Mouse (Mus musculus) common myeloid progenitor, adult 5-6 weeks (primary cell): ENCODE results near the gene Olfr49. TPM values are rescaled to one million over a fixed set of nuclear protein-coding genes. Genes with fewer than 3 reads are reported as not detected.

Source experiments
- ATAC-seq: replicated peaks from 2 replicates; pipeline ENCODE4 v1.8.0; 2016; ENCODE audit warnings: low read depth, mild to moderate bottlenecking, moderate TSS enrichment, inconsistent platforms; ENCODE audit not compliant: poor library complexity, severe bottlenecking
- total RNA-seq: library from RNA; stranded (forward); fragments of 200-1000, 187-1606 nt; gene quantifications from 2 replicates; pipeline ENCODE4 v1.2.3, GENCODE M21; 2017

Gene Olfr49
- total RNA-seq = not detected in 2 replicates

DNA sequence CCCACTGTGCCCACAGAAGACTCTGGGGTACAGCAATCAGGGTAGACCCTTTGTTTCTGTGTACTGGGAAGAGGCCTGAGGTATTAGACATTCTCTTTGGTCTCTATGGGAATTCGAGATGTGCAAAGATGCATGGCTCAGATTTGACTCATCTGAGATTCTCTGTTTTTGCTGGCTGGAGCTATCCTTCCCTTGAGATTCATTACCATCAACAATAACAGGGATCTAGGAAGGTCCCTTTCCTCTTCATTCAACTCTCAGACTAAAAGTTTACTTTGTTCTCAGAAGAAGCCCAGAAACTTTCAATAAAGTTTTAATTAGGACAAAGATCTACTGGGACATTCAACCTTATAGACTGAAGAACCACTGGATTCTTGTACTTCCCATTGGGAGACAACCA, at the start of gene Olfr49:
TSS of gene Olfr49 (minus strand) at position 101 of the 400 bp plus-strand sequence.
- no peak for ATAC-seq

DNA sequence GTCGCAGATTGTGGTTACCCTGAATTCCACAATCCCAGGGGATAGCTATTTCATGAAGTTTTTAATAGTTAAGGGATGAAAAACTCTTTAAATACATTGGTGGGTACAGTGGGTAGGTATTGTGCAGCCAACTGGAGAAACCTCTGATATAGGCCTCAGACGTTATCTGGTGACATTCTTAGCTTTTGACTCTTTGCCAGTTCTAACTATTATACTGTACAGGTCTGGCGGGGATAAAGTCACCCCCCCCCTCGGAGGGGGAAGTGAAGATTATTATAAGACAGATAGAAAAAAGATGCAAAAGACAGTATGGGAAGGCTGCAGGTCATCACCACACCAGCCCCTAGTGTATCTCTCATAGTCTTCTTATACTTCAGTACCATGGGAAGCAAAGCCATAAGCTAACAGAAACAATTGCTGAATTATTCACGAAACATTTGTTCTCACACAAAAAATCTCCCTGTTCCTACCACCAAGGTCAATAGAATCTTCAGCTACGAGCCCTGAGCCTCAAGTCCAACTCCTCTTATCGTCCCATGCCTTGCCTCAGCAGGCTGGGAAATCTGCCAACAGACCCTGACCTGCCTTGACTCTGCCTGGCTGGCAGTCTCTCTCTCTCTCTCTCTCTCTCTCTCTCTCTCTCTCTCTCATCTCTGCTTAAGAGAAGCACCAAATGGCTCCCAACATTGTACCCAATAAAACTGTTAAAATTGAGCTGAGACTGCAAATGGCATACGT, 48.9 kb upstream of the Olfr49 start:
- peak; percentile 80 for ATAC-seq

DNA sequence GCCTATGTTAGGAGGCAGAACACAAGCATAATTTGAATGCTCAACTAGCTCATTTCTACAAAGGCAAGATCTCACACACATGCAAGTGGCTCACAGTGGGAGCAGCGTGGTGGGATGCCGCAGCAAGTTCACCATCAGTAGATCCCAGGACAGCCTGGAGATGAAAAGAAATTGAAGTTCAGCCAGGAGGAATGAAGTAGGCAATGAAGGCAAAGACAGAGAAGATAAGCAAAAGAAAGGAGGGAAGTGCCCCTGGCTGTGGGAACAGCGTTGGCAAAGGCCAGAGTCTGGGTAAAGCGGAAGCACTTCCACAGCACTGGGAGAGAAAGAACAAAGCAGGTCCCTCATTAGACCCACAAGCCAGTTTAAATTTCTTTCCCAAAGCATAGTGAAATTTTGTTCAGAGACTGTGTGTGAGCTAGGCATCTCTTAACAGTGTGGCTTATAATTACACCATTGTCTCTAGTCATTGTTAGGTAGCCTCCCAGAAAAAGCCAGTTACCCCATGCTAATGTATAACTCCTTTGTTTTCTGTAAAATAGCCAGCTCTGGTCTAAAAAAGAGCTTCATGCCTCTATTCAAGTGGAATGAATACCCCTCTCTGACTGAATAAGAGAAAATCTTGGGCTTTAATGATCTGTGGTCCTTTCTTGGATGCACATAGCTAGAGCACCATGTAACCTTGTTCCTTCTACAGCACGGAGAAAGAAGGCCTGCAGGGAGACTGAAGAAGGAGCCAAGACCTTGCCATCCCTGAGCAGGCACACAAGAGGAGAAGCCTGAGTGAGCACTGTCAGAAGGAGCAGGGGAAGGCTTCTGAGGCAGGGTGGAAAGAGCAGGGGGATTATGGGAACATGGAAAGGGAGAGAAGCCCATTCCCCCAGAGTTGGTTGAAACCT, 47.7 kb upstream of the Olfr49 start:
- no peak for ATAC-seq

DNA sequence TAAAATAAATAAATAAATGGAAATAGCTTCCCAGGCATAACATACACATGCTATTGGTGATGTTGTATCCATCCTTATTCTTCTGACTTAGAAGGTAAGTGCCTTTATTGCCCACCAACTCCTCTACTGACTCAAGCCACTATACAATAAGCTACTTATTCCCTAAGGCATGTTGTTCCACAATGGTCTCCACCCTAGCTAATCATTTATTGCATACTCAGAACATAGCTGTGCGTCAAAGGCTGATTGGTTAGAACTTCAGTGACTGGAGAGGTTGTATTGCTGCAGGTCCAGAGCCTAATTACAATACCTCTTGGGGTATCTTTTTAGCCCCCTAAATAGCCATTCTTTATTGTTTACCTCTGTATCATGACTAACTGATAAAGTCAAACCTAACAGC, 46.4 kb upstream of the Olfr49 start:
- no peak for ATAC-seq

DNA sequence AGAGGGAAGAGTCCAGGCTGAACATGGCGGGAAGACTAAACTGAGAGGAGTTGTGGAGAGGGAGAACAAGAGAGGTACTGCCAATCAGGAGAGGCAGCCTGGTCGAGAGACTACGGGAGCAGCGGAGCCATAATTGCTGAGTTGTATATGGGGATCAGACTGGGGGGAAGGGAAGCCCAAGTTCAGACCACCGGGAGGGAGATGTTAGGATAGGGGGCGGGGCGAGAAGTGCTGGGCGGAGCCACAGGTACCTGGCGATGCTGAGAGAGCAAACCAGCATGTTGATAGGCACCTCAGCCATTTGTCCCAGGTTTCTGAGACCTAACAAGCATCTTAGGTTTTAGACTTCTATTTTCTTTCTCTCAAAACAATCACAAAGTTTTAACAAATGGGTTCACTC, 44.5 kb upstream of the Olfr49 start:
- ATAC-seq = no peak

DNA sequence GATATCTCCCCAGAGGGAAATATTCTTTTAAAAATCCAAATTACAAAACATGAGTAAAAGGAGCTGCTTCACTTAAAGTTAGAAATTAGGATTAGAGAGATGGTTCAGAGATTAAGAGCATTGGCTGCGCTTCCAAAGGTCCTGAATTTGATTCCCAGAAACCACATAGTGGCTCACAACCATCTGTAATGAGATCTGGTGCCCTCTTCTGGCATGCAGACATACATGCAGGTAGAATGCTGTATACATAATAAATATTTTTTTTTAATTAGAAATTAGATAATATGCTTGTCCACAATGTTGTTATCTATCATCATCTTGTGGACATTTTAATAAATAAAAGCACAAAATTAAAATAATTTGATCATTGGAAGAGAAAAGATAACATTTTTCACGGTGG, 43.8 kb upstream of the Olfr49 start:
- ATAC-seq = no peak

DNA sequence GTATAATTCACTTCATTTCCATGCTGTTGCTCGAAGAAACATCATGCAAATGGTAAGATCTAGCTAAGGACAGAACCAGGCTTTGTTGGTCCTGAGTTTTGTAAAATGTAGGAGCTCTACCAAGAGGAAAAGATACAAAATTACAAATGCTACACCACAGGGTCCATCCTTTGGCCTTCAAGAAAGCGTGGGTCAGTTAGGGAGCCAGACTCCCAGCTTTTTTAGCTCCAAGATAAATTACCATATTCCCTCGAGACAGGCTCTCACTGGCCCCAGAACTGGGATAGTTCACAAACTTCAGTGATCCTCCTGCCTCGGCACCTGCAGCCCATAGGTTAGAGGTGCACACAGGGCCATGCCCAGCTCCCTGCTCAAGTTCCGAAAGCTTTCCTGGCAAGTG, 39.7 kb upstream of the Olfr49 start:
- no peak for ATAC-seq

DNA sequence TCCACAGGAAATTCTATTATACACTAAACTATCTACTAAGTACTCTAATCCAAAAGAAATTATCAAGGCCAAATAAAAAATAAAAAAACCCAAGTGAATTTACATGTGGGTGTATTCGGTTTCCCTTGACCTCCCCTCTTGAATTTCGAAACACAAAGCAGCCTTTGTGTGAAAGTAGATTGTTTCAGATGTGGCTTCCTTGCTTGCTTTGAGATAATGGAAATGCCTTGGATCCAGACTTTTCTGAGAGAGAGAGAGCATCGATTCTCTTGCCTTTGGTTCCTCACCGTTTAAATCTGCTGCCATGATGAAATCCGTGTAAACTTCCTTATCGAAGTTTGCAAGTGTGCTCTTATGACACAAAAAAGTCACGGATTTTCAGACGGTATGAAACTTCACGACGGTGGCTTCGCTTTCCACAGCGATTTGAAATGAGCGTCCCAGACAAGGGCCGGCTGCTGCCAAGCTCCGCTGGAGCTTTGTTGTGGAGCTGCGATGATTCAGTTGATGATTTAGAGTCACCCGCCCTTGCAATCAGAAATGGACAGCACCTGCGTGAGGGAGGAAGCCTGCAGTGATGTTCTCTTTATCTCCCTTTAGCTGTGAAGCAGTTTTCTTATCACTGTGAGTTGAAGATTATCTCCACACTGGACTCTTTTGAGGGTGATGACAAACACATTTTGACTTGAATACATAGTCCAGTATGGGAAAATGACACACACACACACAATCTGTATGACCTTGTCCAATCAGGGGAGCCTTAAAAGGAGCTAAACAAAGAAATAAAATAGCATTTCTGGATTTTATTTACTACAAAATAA, 37.0 kb upstream of the Olfr49 start:
- no peak for ATAC-seq

DNA sequence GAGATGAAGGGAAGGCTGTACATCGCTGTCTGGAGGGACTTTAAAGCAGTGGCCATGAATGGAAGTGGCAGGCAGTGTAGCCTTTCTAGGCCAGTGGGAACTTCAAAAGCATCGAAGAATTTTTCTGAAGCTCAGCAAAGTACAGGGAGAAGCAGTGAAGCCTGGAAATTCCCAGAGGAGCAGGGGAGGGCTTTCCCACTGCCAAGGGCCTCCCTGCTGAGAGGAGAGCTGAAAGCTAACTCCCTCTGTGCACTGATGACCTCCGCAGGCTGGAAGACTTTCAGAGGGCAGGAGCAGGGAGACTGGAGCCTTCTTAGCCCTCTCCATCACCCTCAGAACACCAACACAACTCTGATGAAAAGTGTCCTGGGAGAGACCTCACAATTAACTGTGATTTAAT, 27.0 kb upstream of the Olfr49 start:
- ATAC-seq = no peak

DNA sequence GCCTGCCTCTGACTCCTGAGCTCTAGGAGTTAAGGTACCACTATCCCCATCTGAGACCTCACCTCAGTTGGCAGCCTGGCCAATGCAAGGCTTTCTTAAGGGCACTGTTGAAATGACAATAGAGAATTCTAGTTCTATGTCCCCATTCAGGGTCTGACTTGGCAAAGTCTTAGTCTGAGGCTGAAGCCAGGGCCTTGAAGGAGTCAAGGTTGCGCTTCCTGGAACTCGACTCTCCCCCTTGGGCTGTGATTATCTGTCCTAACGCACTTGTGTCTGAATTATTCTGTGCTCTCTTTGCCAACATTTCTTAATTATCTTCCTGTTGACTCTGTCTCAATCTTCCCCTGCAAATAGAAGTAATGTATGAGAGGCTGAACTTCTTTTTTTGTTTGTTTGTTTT, 15.9 kb upstream of the Olfr49 start:
- ATAC-seq = no peak

DNA sequence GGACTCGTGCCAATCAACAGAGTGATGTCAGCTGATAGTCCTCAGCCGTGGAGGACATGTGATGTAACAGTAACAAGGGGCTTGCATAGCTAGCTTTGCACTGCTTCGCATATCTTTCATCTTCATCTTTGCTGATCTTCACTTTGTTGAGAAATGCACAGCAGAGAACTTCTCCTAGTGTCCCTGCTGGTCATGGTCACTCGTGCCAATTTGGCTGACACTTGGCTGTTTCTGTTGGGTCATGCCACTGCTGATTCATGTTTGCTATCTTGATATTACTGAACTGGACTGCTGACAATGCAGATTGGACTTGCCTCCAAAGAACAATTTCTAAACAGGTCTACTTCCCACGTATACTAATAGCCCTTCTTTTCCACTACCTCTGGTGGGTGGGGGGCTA, 15.4 kb upstream of the Olfr49 start:
- ATAC-seq = no peak

DNA sequence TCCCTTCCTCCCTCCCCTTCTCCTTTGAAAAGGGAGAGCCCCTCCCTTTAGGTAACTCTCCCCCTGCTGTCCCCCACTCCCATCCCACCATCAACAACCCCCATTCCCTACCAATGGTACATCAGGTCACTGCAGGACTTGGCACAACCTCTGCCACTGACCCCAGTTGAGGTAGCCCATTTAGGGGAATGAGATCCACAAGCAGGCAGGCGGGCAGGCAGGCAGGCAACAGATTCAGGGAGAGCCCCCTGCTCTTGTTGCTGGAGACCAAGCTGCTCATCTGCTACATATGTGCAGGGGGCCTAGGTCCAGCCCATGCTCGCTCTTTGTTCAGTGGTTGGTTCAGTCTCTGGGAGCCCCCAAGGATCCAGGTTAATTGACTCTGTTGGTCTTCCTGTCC, 8.3 kb downstream of the Olfr49 start:
- no peak for ATAC-seq

DNA sequence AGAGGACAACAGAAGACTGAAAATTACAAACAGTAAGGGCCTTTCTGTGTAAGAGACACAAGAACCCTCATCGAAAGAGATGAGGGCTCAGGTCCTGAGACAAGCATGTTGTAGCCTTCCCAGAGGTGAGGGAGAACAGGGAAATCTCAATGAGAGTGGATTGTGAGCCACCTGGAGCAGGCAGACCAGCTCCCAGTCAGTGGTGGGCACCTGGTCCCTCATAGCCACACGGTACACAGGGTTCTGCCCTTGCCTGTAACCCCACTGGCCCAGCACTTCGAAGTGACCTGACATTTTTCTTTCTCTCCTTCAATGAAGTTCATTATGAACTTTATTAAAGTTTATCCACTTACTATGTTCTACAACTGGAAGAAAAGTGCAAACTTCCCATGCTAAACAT, 12.0 kb downstream of the Olfr49 start:
- ATAC-seq = no peak

DNA sequence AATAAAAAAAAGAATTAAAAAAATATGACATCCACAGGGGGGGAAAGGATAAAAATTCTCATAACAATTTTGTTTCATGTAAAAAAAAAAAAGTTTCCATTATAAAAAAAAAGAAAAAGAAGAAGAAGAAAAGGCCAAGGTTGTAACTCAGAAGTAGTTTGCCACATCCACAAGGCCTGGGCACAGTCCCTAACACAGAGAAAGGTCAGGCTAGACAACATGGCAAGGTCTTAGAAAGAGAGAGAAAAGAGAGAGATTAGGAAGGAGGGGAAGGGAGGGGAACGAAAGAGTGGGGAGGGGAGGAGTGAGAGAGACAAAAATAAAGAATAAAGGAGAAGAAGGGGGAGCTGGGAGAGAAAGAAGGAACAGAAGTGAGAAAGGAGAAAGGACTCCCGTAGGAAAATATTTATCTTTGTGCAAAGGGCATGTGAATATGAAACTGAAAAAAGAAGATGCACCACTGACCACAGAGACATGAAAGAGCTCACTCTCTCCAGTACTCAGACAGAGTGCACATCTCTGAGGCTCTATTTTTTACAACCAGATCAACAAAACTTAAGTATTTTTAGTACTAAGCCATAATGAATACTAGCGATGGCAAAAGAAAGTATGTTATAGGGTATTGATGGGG, 12.6 kb downstream of the Olfr49 start:
- ATAC-seq = no peak

DNA sequence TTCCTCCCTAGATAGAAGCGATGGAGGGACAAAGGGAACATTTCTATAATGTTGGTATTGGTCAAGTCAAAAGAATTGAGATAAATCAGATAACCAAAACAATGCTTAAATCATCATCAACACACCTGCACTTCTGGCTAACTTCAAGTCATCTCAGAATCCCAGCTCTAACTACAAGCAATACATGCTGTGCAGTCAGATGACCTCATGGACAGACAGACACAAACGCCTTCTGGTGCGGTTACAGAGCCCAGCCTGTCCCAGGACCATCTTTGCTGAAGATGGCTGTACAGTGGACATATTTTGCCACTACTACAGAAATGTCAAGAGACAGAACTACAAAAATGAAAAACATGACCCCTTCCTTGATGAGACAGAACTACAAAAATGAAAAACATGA, 14.3 kb downstream of the Olfr49 start:
- ATAC-seq = no peak

DNA sequence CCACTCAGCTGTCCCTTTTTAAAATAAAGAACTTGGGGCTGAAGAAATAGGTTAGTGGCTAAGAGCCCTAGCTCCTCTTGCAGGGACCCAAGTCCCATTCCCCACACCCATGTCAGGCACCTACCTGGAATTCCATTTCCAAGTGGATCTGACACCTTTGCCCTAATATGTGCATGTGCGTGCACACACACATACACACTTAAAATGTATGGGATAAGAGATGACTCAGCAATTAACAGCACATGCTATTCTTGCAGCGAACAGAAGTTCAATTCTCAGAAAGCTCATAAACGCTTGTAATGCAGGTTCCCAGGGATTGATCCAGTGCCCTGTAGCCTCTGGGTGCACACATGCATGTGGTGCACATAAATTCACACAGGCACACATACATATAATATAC, 15.2 kb downstream of the Olfr49 start:
- ATAC-seq = no peak

DNA sequence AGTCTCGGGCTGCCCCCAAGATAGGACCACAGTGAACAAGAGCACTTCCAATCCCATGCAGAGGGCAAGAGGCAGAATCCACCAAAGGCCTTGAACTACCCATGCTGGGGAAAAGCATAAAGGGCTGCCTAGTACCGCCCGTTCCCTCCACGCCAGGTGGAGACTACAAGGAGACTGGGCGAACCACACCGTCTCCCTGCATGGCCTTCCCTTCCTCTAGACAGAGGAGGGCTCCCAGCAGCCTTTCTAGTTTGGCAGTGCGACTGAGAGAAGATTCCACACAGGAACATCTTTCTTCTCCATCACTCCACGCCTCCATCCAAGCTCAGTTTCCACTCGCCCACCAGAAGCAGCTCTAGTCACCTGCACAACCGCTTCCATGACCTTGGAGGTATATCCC, 16.8 kb downstream of the Olfr49 start:
- ATAC-seq = no peak

DNA sequence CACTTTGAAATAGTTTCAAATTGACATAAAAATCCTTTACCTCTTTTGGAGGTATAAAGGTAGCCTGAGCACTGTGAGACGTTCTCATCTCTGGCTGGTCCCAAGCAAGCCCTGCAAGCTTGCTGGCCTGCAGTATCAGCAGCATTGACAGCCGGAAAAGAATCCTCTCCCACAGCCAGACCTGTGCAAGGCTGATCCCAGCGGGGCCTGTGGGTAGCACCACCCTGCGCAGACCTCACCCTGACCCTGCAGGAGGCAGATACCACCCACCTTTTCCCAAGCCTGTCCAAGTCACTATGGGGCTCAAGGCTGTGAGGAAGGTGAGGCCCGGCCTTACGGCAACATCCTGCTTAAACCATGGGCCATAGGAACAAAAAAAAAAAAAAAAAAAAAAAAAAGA, 18.8 kb downstream of the Olfr49 start:
- no peak for ATAC-seq

DNA sequence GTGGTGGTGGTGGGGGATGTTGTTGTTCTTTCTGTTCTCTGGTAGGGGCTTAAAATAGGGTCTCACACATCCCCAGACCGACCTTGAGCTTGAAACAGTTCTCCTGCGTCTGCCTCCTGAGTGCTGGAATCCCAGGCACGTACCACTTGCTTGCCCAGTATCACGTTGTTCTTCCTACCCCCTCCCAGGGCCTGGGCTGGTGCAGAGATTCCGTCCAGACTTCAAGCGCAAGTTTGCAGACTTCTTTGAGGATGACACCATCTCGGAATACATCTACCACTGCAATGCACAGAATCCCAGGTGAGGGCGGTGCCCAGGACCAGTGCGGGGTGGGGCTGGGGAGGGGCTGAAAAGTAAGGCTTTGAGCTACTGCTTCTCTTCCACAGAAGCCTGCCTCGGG, 19.6 kb downstream of the Olfr49 start:
- ATAC-seq = no peak

DNA sequence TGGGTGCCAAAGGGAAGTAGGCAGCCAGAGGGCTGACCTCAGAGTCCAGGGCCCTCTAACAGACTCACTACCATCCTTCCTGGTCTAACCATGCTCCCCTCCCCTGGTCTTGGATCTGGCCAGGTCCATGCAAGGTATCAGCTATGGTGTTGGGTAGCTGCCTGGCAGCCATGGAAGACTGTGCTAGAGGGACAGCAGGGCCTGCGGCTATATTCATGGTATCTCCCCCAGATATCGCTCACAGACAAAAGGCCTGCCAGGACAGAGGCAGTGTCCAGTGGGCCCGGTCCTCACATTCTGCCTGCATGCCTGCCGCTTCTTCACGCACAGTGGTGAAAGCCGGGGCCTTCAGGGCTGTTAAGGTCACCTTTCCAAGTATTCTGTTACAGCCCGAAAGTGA, 20.5 kb downstream of the Olfr49 start:
- ATAC-seq = no peak
